Mouse (Mus musculus) frontal cortex, postnatal 36 days (tissue): Measurements from ENCODE around the gene Tro.

Source experiments
- DNase-seq, 2 experiments: peaks; one replicate each; pipeline ENCODE4 v3.0.0; 2022; ENCODE audit warnings: low spot score in 2 of 2

Tro gene

DNA sequence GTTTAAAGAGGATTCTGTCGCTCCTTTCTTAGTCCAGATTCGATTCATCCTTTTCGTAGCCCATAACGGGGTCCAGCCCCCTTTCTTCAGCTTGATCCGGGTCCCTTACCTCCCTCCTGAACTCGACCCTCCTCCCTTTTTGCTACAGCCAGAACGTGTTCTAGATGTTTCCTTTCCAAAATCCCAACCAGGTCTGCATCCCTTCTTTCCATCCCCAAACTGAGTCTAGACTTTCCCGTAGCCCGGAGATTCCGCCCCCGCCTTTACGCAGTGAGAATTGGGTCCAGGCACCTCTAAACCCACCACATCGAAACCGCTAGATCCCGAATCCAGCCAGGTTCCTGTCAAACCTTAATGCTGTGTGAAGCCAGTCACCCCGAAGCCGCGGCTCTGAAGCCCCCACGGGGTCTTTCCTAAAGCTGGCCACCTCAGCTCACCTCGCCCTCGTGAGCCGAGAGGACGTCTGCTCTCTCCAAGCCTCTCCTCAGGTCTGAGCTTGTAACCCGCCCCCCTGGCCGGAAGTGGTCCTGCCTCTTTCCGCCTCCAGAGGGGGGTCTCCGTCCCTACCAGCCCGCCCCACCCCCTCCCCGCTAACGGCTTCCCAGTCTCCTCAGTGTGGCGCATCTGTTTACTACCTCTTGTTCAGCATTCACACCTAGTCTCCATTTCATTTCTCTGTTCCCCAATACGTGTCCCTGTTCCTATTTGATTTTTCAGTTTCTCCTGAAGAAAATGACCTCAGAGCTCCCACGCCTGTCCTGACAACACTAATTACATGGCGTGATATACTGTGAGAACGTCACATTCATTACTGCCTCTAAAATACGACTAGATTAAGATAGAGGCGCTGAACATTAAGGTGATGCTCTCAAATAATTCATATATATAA lies at the start of gene Tro:
TSS of gene Tro (minus strand) at position 676 of the 889 bp plus-strand sequence.
- peak; percentile 20 to 42 for DNase-seq

DNA sequence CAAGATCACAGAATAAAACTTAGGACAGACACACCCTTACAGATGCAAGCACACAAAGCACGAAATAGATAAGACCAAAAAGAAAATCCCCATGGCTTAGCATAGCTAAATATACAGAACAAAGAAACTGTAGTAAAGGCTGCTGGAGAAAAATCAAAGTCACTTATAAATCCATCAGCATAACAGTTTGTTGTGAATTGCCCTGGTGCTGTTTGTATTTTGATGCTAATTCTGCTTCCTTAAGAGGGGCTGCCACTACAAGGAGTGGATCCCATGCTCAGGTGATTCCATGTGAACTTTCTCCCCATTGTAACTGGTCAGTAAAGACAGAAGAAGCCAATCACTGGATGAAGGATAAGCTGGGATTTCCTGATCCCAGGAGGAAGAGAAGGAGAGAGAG lies 20.1 kb upstream of the Tro start:
- DNase-seq: no peak

DNA sequence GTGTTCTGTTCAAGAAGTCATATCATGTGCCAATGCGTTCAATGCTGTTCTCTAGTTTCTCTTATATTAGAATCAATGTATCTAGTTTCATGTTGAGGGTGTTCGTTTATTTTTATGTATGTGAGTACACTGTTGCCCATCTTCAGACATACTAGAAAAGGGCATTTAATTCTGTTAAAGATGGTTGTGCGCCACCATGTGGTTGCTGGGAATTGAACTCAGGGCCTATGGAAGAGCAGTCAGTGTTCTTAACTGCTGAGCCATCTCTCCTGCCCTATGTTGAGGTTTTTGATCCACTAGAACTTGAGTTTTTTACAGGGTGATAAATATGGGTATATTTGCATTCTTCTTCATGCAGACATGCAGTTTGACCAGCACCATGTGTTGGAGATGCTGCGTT lies 5.4 kb upstream of the Tro start:
- DNase-seq: no peak

DNA sequence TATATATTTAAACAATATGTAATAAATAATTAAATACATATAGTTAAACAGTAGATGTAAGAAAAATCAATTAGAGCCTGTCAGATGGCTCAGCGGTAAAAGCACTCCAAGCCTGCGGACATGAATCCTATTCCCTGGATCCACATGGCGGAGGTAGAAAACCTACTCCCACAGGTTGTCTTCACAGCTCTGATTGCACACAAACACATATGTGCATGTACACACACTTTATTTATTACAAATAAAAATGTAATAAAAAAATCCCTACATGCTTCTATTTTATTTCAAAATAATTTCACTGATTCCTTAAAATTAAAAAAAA lies 375 bp upstream of the Tro start:
- DNase-seq: no peak

GRCm38 (mm10) chrX:150656122-150656907 lies 1.1 kb downstream of the Tro start:
- peak in 1 of 2 experiments; percentile 44 for DNase-seq

DNA sequence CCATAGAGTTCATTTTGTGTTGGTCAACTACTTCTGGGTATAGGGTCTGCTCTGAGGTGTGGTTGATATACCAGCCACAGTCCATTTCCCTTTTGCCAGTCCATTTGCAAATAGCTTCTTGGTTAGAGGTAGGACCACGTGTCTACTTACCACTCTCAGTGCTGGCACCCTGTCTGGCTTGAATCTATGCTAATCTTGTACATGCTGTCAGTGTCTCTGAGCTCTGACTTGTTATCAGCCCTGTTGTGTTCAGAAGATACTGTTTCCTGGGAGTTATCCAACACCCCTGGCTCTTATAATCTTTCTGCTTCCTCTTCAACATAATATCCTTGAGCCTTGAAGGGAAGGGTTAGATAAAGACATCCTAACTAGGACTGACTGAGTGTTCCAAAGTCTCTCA lies 21.0 kb downstream of the Tro start:
- DNase-seq: no peak

DNA sequence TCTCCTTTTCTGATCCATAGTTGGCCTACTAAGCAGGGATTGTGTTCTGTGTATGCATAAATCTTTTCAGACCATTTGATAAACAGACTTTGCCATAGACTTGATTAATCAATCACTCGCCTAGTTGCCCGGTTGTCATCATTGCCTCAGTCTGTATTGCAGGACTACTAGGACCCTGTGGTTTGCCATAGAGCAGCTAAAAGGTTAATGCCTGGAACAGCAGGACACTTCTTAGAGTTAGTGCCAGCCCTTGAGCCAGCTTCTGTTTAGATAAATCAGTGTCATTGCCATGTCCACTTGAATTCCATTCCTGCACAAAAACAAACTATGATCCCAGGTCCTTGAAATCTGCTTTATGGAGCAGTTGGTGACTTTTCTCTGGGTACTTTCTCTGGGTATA lies 58.5 kb downstream of the Tro start:
- no peak for DNase-seq
